Mouse (Mus musculus): Measurements from ENCODE around the gene Ablim1.

DNA sequence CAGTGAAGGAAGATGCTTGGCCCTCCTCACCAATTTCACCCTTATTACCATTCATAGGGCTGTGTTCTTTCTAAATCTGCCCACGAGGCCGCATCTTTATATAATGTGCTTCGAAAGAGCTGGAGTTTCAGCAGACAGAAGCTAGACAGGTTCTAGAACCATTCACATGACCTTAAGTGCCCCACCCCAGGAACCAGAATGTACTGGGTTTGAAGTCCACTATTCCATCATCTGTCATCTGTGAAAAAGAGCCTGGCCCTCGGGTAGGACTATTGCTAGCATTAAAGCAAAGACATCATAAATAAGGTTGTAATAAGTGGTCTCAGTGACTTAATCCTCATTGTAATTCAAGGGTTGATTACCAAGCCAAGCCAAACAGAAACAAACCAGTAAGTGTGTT is 35.1 kb downstream of the Ablim1 start:
- no peak for TF ChIP-seq POLR2A (IDR thresholded peaks at IDR 0.05; ENCODE audit: control insufficient read depth, extremely low read depth, insufficient read depth, low read length, poor library complexity)
- no peak for TF ChIP-seq CTCF (IDR thresholded peaks at IDR 0.05; ENCODE audit: borderline replicate concordance, control insufficient read depth, extremely low read depth, insufficient read depth, low read length, poor library complexity)

Data from thymus, adult 2 months (tissue).